15 mouse cellular contexts compared by ENCODE assay signal in genomic region chr11:95896446-95897179, GRCm38 (mm10). TPM values are rescaled to one million over a fixed set of nuclear protein-coding genes. Genes with fewer than 3 reads are reported as not detected.
DNase-seq lines count a peak whose midpoint lies in the region; ATAC-seq and TF ChIP-seq lines count a peak whose summit lies in the region.
"Had no signal": no experiment of that assay in that cellular context is flagged by ENCODE, and none has a peak within 500 bp of the region (broad histone marks: within the 10 kb centered on the region; RNA-seq: fewer than 3 reads in every experiment).

No protein-coding gene starts in this region.

- H3K9ac ChIP-seq in liver, postnatal 0 days (replicated peaks) = no peak overlapping the region
- H3K9ac ChIP-seq: heart, embryonic 15.5 days had no signal

- no peak for TF ChIP-seq POLR2A in bone marrow, adult 2 months (IDR thresholded peaks at IDR 0.05; ENCODE audit: borderline replicate concordance, control insufficient read depth, low read depth, low read length)

- no peak for ATAC-seq in liver, postnatal 0 days
- ATAC-seq: hindbrain, postnatal 0 days had no signal

- H3K9me3 ChIP-seq in liver, postnatal 0 days (ENCODE audit: low read length) = no peaks in the 10 kb centered on the region
- H3K9me3 ChIP-seq: heart, embryonic 15.5 days had no signal

- peak overlapping the region; percentile 61 for H3K4me3 ChIP-seq in bone marrow, adult 2 months (replicated peaks; ENCODE audit: control insufficient read depth, low read depth, low read length)
- peak overlapping the region; percentile 18 for H3K4me3 ChIP-seq in liver, postnatal 0 days (ENCODE audit: low read depth, low read length)
- H3K4me3 ChIP-seq: forebrain, embryonic 10.5 days; heart, embryonic 15.5 days had no signal

- no peak for TF ChIP-seq CTCF in bone marrow, adult 2 months (IDR thresholded peaks at IDR 0.05; ENCODE audit: control insufficient read depth, insufficient read depth, low read length)
- no peak for TF ChIP-seq CTCF in liver, postnatal 0 days (IDR thresholded peaks at IDR 0.05; ENCODE audit: low read depth)

- H3K27me3 ChIP-seq in liver, postnatal 0 days (ENCODE audit: insufficient read depth, low read length) = no peaks in the 10 kb centered on the region
- H3K27me3 ChIP-seq: heart, embryonic 15.5 days had no signal

- no peak overlapping the region for H3K27ac ChIP-seq in bone marrow, adult 2 months (ENCODE audit: control insufficient read depth, insufficient read depth, low read depth, low read length, poor library complexity)
- H3K27ac ChIP-seq in liver, postnatal 0 days (ENCODE audit: low read depth) = no peak overlapping the region
- H3K27ac ChIP-seq: forebrain, embryonic 10.5 days; heart, embryonic 15.5 days; hindbrain, postnatal 0 days had no signal

- peak; percentile 24 to 41 for DNase-seq in spleen, postnatal 10 days (ENCODE audit: low spot score in 2 of 2)
- DNase-seq in spleen, postnatal 4 days (ENCODE audit: low spot score in 2 of 2) = no peak
- no peak for DNase-seq in liver, postnatal 0 days
- peak; percentile 40 for DNase-seq in thymus, postnatal 14 days
- no peak for DNase-seq in frontal cortex, postnatal 25 days (ENCODE audit: low spot score in 2 of 2)
- DNase-seq in urinary bladder, adult 18-20 months (ENCODE audit: low spot score in 2 of 2) = no peak
- DNase-seq in gastrocnemius, postnatal 14 days = no peak
- DNase-seq: gastrocnemius, postnatal 10 days; kidney, postnatal 36 days had no signal

- 6% methylated on average over 14 of the region's 14 CpGs for WGBS in bone marrow, adult 2 months
- WGBS in liver, postnatal 0 days (ENCODE audit: insufficient replicate concordance) = 32% methylated on average over 14 of the region's 14 CpGs

- no peaks in the 10 kb centered on the region for H3K36me3 ChIP-seq in liver, postnatal 0 days (replicated peaks; ENCODE audit: insufficient read depth, low read length)
- H3K36me3 ChIP-seq: forebrain, embryonic 10.5 days; heart, embryonic 15.5 days had no signal

- H3K4me1 ChIP-seq in bone marrow, adult 2 months (ENCODE audit: control insufficient read depth, insufficient read depth, low read length) = no peaks in the 10 kb centered on the region
- no peaks in the 10 kb centered on the region for H3K4me1 ChIP-seq in liver, postnatal 0 days (ENCODE audit: insufficient read depth)
- H3K4me1 ChIP-seq: forebrain, embryonic 10.5 days; heart, embryonic 15.5 days had no signal

- TF ChIP-seq EP300 in liver, postnatal 0 days (IDR thresholded peaks at IDR 0.05; ENCODE audit: low read depth) = no peak

- intact Hi-C loops in gastrocnemius, postnatal 14 days (cut with DNase I; ENCODE audit: low total_unique reads) = no loop called here

- H3K4me2 ChIP-seq in liver, postnatal 0 days (ENCODE audit: low read depth, low read length) = peak overlapping the region; percentile 56
- H3K4me2 ChIP-seq: heart, embryonic 15.5 days had no signal

RNA-seq across cellular contexts. Expression of gene B4galnt2, which starts 18.1 kb away (rescaled TPM):
- not detected in 2 replicates for polyA plus RNA-seq in bone marrow, adult 2 months (2011; ENCODE audit: insufficient read depth, insufficient read length, low replicate concordance, missing spikeins)
- polyA plus RNA-seq in liver, postnatal 0 days (2015; fragmentation: Nextera tagmentation; extraction: Ambion mirVana) = 0.14 and 0.18 TPM in 2 replicates
- total RNA-seq in gastrocnemius, postnatal 14 days (2021) = not detected
- total RNA-seq: gastrocnemius, postnatal 10 days; hindbrain, postnatal 0 days; left cerebral cortex, postnatal 25 days had no signal
- polyA plus RNA-seq: cortical plate, adult 2 months; forebrain, embryonic 10.5 days; hindbrain, postnatal 0 days had no signal

RNA-seq across cellular contexts. Expression of gene Abi3, which starts 54.3 kb away (rescaled TPM):
- polyA plus RNA-seq in bone marrow, adult 2 months (2011; ENCODE audit: insufficient read depth, insufficient read length, low replicate concordance, missing spikeins) = 18.6 and 39.0 TPM in 2 replicates
- polyA plus RNA-seq in liver, postnatal 0 days (2015; fragmentation: Nextera tagmentation; extraction: Ambion mirVana) = 9.8 and 10.2 TPM in 2 replicates
- 1 to 10 TPM; 3.3 to 4.9 TPM for total RNA-seq in gastrocnemius, postnatal 14 days (2021)

RNA-seq across cellular contexts. Expression of gene Gngt2, which starts 59.6 kb away (rescaled TPM):
- polyA plus RNA-seq in bone marrow, adult 2 months (2011; ENCODE audit: insufficient read depth, insufficient read length, low replicate concordance, missing spikeins) = 38.7 and 94.0 TPM in 2 replicates
- 30.2 and 32.2 TPM in 2 replicates for polyA plus RNA-seq in liver, postnatal 0 days (2015; fragmentation: Nextera tagmentation; extraction: Ambion mirVana)
- total RNA-seq in gastrocnemius, postnatal 14 days (2021) = 1 to 10 TPM; 7.1 to 8.1 TPM

Comparison
In these comparisons a context has a peak if more than half of its experiments do, and no peak if none do; other contexts are left out.
1. DNase-seq: peak in spleen, postnatal 10 days (2 of 2) and thymus, postnatal 14 days (single experiment); none in spleen, postnatal 4 days (0 of 2), liver, postnatal 0 days (single experiment), frontal cortex, postnatal 25 days (0 of 2), urinary bladder, adult 18-20 months (0 of 2) and gastrocnemius, postnatal 14 days (single experiment).